9 mouse cellular contexts compared by ENCODE assay signal in the genomic region with DNA sequence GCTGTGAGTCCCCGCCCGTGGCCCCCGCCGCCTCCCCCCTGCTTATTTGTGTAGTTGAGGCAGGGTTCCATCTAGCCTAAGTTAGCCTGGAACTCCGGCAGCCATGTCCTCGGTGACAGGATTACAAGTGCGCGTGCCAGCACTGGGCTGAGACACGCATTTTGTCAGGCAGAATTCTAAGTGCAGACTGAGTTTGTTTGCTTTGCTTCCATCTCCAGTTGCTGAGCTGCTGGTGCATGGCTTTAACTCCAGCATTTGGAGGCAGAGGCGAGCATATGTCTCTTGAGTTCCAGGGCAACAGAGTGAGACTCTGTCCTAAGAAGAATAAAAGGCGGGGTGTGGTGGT. TPM values are rescaled to one million over a fixed set of nuclear protein-coding genes. Genes with fewer than 3 reads are reported as not detected.
DNase-seq lines count a peak whose midpoint lies in the region; ATAC-seq and TF ChIP-seq lines count a peak whose summit lies in the region.
"Had no signal": no experiment of that assay in that cellular context is flagged by ENCODE, and none has a peak within 500 bp of the region (broad histone marks: within the 10 kb centered on the region; RNA-seq: fewer than 3 reads in every experiment).

No protein-coding gene starts in this region.

- H3K36me3 ChIP-seq in kidney, adult 2 months (ENCODE audit: control insufficient read depth, insufficient read depth, low read length): no peaks in the 10 kb centered on the region
- H3K36me3 ChIP-seq in heart, postnatal 0 days (replicated peaks; ENCODE audit: control insufficient read depth, insufficient read depth, low read length): peaks cover 23% of the 10 kb centered on the region

- TF ChIP-seq POLR2A in kidney, adult 2 months (IDR thresholded peaks at IDR 0.05; ENCODE audit: low read depth, low read length): no peak

- 1% methylated on average over 11 of the region's 11 CpGs for WGBS in kidney, adult 2 months
- WGBS in heart, postnatal 0 days: 1% methylated on average over 11 of the region's 11 CpGs

- H3K9me3 ChIP-seq in heart, postnatal 0 days (replicated peaks; ENCODE audit: control insufficient read depth, low read length): no peaks in the 10 kb centered on the region

- no peak for TF ChIP-seq CTCF in kidney, adult 2 months (conservative IDR thresholded peaks at IDR 0.05; ENCODE audit: insufficient read depth, insufficient read length, low read depth, low read length)
- no peak for TF ChIP-seq CTCF in heart, postnatal 0 days (IDR thresholded peaks at IDR 0.05; ENCODE audit: low read depth)

- peak; percentile 22 for ATAC-seq in heart, postnatal 0 days (ENCODE audit: insufficient read depth, low read depth)

- no peak for TF ChIP-seq EP300 in heart, postnatal 0 days (IDR thresholded peaks at IDR 0.05; ENCODE audit: low read depth)

- no peaks in the 10 kb centered on the region for H3K27me3 ChIP-seq in kidney, adult 2 months (replicated peaks; ENCODE audit: control insufficient read depth, insufficient read depth, low read length)
- no peaks in the 10 kb centered on the region for H3K27me3 ChIP-seq in heart, postnatal 0 days (ENCODE audit: control insufficient read depth, insufficient read depth, low read length)

- no peak for DNase-seq in kidney, adult 2 months
- DNase-seq in kidney, adult 8-10 months: no peak
- peak; percentile 54 for DNase-seq in MN1 (ENCODE audit: low spot score)
- DNase-seq in heart, postnatal 0 days (ENCODE audit: low spot score): peak; percentile 36
- DNase-seq in lung, postnatal 36 days: peak; percentile 37
- DNase-seq in right cerebral cortex, postnatal 14 days: no peak
- no peak for DNase-seq in adrenal gland, adult 8-10 months
- DNase-seq in layer of hippocampus, adult 8-10 months (ENCODE audit: low spot score in 2 of 2): no peak

- H3K4me1 ChIP-seq in kidney, adult 2 months (ENCODE audit: control insufficient read depth, insufficient read depth, low read length): peaks cover 6% of the 10 kb centered on the region; the same call in 1 of the 2 replicates
- H3K4me1 ChIP-seq in heart, postnatal 0 days (ENCODE audit: control insufficient read depth, insufficient read depth): peaks cover 6% of the 10 kb centered on the region; the same call in 1 of the 2 replicates

- H3K4me3 ChIP-seq in kidney, adult 2 months (ENCODE audit: insufficient read depth, low read depth, low read length): peak overlapping the region; percentile 71
- peak overlapping the region; percentile 90 for H3K4me3 ChIP-seq in heart, postnatal 0 days (ENCODE audit: low read depth, low read length)

- peak overlapping the region; percentile 89 for H3K9ac ChIP-seq in heart, postnatal 0 days (replicated peaks; ENCODE audit: low read depth, low read length)

- peak overlapping the region; percentile 95 for H3K4me2 ChIP-seq in heart, postnatal 0 days (ENCODE audit: low read depth, low read length)

- no peak overlapping the region for H3K27ac ChIP-seq in kidney, adult 2 months (ENCODE audit: insufficient read depth, low read depth, low read length)
- H3K27ac ChIP-seq in heart, postnatal 0 days (ENCODE audit: low read depth): peak overlapping the region; percentile 95

RNA-seq across cellular contexts. Expression of a gene that starts 0.5 kb away (rescaled TPM):
- 11.4 and 12.1 TPM in 2 replicates for polyA plus RNA-seq in kidney, adult 2 months (2012; rRNA removed)
- total RNA-seq in heart, postnatal 0 days (2014; rRNA removed; ENCODE audit: low replicate concordance): 14.1 and 21.7 TPM in 2 replicates
- polyA plus RNA-seq in heart, postnatal 0 days (2015; fragmentation: Nextera tagmentation; extraction: Ambion mirVana): 13.8 and 14.1 TPM in 2 replicates
- 10 to 100 TPM; 24.9 to 45.2 (median 36.2) TPM for total RNA-seq in adrenal gland, adult 8-10 months (2022)
- 10 to 100 TPM; 31.8 to 42.1 (median 34.9) TPM for total RNA-seq in layer of hippocampus, adult 8-10 months (2022)

RNA-seq across cellular contexts. Expression of a gene that starts 14.4 kb away (rescaled TPM):
- polyA plus RNA-seq in kidney, adult 2 months (2012; rRNA removed): 2,603 and 2,904 TPM in 2 replicates
- total RNA-seq in heart, postnatal 0 days (2014; rRNA removed; ENCODE audit: low replicate concordance): 817 and 939 TPM in 2 replicates
- polyA plus RNA-seq in heart, postnatal 0 days (2015; fragmentation: Nextera tagmentation; extraction: Ambion mirVana): 255 and 273 TPM in 2 replicates
- 100 to 1,000 TPM; 742 to 804 (median 775) TPM for total RNA-seq in adrenal gland, adult 8-10 months (2022)
- total RNA-seq in layer of hippocampus, adult 8-10 months (2022): 100 to 1,000 TPM; 309 to 406 (median 361) TPM

RNA-seq across cellular contexts. Expression of a gene that starts 36.8 kb away (rescaled TPM):
- 15.7 and 17.8 TPM in 2 replicates for polyA plus RNA-seq in kidney, adult 2 months (2012; rRNA removed)
- total RNA-seq in heart, postnatal 0 days (2014; rRNA removed; ENCODE audit: low replicate concordance): 13.1 and 19.7 TPM in 2 replicates
- polyA plus RNA-seq in heart, postnatal 0 days (2015; fragmentation: Nextera tagmentation; extraction: Ambion mirVana): 3.2 and 3.3 TPM in 2 replicates
- 10 to 100 TPM in 3 of 4 experiments, 1 to 10 TPM in 1; 8.5 to 21.1 (median 13.3) TPM for total RNA-seq in adrenal gland, adult 8-10 months (2022)
- 1 to 10 TPM; 2.6 to 6.5 (median 4.6) TPM for total RNA-seq in layer of hippocampus, adult 8-10 months (2022)
- total RNA-seq: neutrophil, adult 5-6 weeks had no signal

RNA-seq across cellular contexts. Expression of a gene that starts 51.2 kb away (rescaled TPM):
- polyA plus RNA-seq in kidney, adult 2 months (2012; rRNA removed): 0.11 TPM in 1 of 2 replicates, not detected in the other
- total RNA-seq in heart, postnatal 0 days (2014; rRNA removed; ENCODE audit: low replicate concordance): 0.61 and 5.3 TPM in 2 replicates
- 0.86 and 1.3 TPM in 2 replicates for polyA plus RNA-seq in heart, postnatal 0 days (2015; fragmentation: Nextera tagmentation; extraction: Ambion mirVana)
- total RNA-seq in adrenal gland, adult 8-10 months (2022): under 1 TPM in 2 of 4 experiments, not detected in 2; 0.16 to 0.49 TPM
- total RNA-seq in layer of hippocampus, adult 8-10 months (2022): 1 to 10 TPM in 1 of 4 experiments, not detected in 3; 1.2 TPM
- total RNA-seq: neutrophil, adult 5-6 weeks had no signal

Comparison
In these comparisons a context has a peak if more than half of its experiments do, and no peak if none do; other contexts are left out.
1. DNase-seq: peak in MN1 (single experiment), heart, postnatal 0 days (single experiment) and lung, postnatal 36 days (single experiment); none in kidney, adult 2 months (single experiment), kidney, adult 8-10 months (0 of 2), right cerebral cortex, postnatal 14 days (single experiment), adrenal gland, adult 8-10 months (single experiment) and layer of hippocampus, adult 8-10 months (0 of 2).